Mouse (Mus musculus) neutrophil, adult 5-6 weeks (primary cell): ENCODE data around the gene Ddah1. TPM values are rescaled to one million over a fixed set of nuclear protein-coding genes. Genes with fewer than 3 reads are reported as not detected.

Source experiments
- ATAC-seq: fragments of 151-379, 151-347 bp; 2 replicates; pipeline ENCODE4 v1.8.0; 2017; ENCODE audit warnings: mild to moderate bottlenecking, moderate TSS enrichment; ENCODE audit not compliant: insufficient number of reproducible peaks, poor library complexity, low FRiP score, severe bottlenecking; ENCODE audit errors: extremely low read depth
- total RNA-seq: library from RNA; stranded (forward); fragments of 200-1000 nt; gene quantifications from 2 replicates; pipeline ENCODE4 v1.2.3, GENCODE M21; 2017

Ddah1 gene
- total RNA-seq, 1 experiment from 2014 or later, result not detected

DNA sequence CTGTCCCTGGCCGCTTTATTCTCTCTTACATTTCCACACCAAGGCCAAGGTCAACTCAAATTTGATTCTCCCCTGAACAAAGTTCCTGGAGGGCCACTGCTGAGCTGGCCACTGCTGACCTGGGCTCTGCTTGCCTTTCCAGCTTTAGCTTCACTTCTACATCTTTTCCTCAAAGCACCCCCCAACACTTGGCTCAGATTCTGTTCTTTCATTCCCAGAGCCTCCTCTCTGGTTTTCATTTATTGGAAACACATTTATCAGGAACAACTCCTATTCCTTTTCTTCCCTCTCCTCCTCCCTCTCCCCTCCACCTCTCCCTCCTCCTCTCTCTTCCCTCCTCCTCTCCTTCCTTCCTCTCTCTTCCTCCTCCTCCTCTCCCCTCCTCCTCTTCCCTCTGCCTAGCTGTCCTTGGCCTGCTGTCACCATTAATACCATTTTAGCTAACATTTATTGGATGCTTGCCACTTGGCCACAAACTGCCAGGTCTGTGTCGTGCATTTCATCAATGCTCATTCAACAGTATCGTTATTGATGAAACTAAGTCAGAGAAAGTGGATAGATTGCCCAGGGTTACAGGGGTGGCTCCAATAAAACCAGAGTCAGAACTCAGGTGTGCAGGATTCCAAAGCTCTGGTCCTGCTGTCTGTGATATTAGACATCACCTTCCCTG is 3.2 kb downstream of the Ddah1 start:
- ATAC-seq, result no peak

DNA sequence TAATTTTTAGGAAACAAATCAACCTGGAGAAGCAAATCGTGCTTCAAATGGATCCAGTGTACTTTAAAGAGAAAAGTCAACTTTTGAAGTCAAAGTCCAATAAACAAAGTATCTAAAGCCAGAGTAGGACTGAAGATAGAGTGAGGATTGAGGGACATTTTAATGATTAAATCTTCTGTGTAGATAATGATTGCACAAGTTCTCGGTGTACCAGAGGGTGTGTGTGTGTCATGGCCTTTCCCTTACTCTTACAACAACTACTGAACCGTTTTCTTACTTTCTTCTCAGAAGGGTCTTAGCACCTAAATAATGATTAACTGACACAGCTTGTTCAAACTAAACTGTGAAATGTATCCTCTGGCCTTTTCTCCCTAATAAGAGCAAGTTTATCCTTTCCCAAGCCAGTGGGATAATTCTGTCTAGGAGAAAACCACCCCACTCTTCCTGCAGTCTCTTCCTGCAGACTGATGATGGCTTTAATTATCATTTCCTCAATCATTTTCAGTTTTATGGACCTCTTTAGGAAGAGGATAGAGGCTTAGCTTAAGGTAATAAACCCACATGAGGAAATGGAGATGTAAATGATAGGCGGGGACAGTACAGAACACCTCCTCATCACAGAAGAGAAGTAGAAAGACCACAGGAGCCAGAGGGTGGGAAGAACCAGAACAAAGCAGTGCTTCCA is 4.6 kb downstream of the Ddah1 start:
- ATAC-seq, result no peak

DNA sequence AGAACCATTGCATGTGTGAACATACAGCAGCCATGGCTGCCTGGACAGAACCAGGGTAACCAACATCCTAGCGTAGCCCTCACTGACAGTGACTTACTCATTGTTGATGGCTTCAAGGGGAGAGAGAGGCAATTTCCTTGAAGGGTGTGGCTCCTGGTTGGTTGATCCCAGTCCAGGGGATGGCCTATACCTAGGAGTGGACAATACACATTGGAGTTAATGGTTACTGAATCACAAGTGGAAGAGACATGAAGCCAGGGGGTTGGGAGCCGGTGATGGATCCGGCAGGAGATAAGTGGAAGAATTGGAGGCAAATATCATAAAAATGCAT is 5.1 kb downstream of the Ddah1 start:
- no peak for ATAC-seq

DNA sequence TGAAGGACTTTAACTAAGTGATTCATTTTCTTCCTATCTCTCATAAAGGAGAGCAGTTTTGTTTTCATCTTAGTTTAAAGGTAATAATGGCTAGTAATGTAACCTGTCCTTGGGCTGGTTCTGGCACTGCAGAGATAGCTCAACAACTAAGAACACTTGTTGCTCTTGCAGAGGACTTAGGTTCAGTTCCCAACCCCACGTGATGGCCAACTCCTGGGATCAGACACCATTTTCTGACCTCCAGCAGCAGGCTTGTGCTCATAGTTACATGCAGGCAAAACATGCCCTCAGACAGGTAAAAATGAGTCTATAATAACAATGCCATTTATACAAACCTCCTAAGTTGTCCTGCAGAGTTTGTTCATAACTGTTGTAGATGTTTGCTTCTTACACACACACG is 5.9 kb downstream of the Ddah1 start:
- ATAC-seq, result no peak

DNA sequence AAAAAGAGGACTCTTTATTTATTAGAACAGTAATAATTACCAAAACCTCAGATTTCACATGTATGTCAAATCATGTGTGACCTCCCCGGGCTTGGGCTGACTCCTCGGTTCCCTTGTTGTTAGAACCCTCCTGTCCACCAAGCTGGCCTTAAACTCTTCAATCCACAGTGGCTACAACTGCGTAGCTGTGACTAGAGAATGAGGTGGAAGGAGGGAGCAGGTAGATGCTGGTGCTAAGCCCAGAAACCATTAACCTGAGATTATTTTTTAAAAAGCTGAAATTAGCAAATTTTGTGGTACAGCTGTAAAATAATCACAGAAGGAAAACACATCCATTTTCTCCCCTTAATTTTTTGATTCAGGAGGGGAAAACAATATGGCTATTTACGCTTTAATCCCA is 10.0 kb downstream of the Ddah1 start:
- no peak for ATAC-seq

DNA sequence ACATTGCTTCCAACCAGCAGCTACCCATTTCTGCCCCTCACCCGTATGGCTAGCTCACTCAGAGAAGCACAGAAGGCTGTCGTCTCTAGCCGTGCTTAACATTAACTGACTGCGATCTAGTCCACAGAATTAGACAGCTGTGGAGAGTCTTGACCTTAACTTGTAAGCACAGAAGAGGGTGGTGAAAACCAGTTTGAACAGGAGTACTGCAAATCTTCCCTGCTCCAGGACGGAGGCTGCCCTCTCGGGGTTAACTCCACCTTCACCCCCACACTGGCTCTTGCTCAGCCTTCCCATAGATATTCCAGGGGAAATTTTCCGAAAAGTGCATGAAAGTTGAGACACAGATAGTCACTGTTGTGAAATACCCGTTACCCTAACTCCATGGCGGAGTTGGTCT is 14.9 kb downstream of the Ddah1 start:
- no peak for ATAC-seq

DNA sequence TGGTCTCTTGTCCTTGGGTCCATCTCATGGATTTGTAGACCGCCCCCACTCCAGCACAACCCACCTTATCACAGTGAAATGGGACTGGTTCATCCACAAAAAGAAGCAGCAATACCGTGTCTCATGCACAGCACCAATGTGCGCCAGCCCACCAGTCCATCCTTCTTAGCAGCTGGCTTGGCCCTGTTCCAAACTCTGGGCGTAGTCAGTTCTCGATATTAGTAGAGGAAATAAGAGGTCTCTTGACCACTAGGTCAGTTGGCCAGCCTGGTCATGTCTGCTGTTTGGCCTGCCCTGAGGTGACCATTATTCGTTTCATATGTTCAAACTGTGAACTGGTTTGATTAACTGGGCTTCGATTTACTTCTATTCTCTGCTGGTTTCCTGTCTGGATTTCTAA is 15.9 kb downstream of the Ddah1 start:
- ATAC-seq, result no peak

DNA sequence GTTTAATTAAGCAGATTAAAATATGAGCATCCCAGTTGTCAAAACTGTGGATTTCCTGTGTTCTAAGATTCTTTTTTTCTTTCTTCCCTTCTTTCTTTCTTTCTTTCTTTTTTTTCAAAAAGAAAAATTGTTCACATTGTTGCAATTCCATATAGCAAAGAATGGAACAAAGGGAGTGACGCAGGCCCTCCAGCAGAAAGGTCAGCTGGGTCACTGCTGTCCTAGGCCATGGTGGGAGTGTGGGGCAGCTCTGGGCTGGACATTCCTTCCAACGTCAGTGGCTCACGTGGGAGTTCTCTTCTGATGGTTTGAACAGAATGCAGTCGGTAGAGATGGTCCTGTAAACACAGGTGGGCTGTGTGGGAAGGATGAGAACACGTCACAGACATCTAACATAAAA is 16.8 kb downstream of the Ddah1 start:
- no peak for ATAC-seq

DNA sequence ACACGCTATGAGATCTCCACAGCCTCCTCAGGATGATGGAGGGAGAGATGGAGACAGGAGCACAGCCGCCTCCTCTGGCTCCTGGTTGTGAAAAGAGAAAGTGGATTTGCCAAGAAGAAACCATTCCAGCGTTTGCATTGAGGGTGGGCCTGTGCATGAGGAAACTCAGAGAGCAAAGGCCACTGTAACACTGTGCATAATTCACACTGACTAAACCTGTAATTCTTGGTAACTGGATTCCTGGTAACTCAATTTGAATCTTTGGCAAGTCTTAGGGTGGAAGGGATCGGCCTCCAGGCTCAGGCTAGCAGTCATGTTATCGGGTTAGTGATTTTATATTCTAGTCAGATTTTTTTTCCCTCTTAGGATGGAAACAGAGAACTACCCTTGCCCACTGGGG is 17.4 kb downstream of the Ddah1 start:
- no peak for ATAC-seq

DNA sequence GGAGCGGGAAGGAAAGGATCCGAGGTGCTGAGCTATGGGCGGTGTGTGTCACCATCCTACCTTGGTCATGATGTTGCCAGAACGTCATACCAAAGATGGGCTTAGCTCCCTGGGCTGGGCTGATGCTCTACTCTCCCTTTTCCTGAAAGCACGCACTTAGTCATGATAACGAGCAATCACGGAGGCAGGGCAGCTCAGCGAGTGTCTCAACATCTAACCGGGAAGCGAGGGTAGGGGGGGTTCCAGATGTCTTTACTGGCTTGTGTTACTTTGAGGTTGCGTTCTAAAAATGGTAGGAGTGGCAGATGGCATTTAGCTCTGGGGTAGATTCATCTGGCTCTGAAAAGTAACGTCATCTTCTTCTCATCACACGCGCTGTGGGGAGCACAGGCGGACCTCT is 18.5 kb downstream of the Ddah1 start:
- ATAC-seq, result no peak

DNA sequence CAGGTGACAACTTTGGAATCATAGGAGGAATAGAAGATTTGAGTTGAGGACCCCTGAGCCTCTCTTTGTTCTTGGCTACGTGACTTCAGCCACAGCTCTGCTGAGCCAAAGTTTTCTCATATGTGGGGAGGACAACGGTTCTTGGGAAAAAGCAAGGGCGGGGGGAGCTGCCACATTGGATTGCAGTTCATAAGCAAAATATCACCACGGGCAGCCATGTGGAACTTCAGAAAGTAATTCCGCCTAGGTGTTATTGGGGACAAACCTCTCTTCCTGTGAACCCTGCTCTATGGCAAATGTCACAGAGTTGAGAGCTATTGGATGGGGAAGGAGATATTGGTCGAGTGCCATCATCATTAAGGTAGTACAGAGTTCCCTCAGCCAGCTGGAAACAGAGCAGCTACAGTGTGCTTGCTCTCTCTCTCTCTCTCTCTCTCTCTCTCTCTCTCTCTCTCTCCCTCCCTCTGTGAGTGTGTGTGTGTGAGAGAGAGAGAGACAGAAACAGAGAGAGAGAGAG is 20.0 kb downstream of the Ddah1 start:
- ATAC-seq, result no peak

DNA sequence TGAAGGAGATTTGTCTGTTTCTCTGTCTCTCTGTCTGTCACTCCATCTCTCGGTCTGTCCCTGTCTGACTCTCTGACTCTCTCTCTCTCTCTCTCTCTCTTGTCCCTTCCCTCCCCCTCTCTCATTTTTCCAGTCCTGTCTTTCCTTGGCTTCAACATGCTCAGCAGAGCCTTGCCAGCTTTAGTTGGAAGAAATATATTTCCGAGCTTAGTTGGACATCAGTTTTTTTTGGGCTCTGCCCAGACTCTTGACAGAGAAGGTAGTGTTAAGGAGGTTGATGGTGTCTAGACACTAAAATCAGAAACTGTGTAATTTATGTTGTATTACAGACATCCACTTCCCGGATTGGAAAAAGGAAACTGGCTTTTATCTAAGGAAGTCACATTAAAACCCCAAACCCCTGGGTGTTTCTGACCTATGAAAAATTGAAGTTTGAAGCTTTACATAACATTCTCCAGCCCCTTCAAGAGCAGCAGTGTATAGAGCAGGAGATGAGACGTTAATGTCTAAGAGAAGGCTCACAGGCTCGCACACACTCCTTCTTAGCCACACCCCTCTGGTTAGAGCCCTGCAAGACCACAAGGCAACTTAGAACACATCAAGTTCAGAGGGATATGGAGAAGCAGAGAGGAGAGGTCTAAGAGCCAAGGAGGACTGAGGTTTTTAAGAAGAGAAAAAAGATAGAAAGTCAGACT is 21.0 kb downstream of the Ddah1 start:
- ATAC-seq, result no peak

DNA sequence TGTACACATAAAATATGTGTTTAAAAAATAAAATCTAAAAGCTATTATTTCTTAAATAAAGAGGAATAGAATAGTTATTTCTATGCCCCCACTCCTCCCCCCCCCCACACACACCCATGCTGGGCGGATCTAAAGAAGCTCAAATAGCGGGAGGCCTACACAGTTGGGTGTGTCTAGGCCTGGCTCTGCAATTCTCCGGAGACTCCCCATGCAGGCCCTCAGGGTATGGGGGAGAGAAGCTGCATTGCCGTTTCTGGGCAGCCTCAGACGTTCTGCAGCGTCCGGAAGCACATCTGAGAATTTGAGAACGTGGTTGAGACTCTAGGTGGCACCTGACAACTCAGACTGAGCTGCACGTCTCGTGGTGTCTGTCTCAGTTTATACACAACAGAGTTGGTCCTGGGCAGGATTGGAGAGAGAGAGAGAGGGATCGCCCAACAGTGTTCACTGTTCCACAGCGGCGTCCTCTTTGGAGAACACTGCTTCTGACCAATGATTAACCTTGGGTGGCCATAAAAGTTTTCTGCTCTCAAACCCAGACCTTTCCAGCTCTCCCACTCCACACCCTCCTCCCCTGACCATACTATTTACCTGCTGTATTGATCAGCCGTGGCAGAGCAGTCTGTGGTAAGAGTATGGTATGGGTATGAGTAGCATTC is 22.4 kb downstream of the Ddah1 start:
- ATAC-seq, result no peak

DNA sequence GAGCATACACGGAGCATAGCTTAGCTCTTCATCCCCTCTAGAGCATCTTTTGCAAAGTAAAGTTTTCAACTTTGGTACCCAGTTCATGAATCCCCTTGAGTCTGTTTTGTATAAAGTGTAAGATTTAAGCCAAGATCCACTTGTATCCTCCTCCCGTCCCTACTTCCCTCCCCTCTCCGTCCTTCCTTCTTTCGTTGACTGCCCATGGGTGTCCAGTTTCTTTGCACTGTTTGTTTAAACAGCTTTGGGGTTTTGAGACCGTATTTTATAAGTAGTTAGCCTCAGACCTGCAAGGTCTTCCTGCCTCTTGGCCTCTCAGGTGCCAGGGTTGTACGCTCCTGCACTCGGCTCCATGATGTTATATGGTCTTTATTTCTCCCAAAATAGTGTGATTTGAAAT is 26.8 kb downstream of the Ddah1 start:
- ATAC-seq, result no peak

DNA sequence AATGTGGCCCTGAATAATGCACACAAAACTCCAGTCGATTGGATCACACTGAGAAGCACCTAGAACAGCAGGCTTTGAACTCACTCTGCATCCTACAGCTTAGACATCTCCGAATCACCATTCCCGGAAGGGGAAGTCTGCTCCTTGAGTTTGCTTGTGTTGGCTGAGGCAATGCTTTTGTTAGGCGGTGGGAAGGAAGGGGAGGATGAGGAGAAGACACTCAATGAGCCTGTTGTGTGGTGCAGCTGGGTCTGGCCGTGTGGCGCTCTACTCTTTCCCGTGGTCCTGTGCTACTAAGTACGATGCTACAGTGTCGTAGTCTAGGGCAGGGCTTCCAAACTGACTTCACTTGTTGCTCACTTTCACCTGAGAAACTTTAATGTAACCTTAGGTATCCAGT is 28.8 kb downstream of the Ddah1 start:
- no peak for ATAC-seq

DNA sequence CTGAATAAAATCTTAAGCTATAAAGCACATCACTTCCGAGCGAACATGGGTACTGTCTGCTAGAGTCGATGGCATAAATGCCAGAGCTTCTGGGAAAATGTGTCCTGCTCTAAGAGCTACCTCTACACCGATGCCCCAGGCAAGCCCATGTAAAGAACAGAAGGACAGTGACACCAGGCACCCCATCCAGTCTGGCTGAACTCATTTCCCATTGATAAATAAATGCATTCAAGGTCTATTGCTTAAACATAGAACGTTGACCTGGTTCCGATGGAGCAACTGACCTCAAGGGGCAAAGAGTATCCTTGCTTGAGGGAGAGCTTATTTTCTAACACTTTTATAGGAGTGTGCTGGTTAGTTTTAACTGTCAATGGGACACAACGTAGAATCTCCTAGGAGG is 30.6 kb downstream of the Ddah1 start:
- no peak for ATAC-seq

DNA sequence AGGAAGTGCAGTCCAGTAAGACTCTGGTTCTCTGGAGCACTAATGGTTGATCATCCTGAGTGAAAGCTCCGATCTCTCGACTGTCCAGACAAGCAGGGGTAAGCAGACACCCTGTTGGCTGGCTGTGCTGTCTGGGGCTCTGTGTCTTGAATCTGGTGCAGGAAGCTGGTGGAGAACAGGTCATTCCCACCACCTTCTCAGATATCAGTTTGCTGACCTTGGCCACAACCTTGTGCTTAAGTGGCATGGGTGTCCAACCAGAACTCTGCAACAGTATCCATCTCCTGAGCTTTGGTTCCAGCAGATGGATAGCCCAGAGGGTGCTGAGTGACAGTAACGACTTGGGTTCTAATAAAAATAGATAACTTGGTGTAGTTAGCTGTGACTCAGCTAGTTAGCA is 31.8 kb downstream of the Ddah1 start:
- ATAC-seq, result no peak

DNA sequence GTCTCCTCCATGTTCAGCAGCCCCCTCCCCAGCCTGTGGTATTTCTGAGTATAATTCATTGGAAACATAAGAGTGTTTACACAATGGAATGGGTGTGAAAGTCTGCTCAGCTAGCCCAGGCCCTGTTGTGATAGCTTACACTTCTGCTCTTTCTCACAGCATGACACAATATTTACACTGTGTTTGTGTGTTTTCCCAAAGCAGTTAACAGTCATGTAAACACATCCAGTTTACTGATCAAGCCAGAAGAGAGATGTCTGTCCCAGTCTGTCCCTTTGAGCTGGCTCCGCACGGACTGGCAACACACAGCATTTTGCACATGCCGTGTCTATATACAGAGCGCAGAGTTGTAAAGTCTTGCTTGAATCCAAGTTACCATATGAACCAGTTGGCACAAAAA is 32.2 kb downstream of the Ddah1 start:
- ATAC-seq, result no peak

DNA sequence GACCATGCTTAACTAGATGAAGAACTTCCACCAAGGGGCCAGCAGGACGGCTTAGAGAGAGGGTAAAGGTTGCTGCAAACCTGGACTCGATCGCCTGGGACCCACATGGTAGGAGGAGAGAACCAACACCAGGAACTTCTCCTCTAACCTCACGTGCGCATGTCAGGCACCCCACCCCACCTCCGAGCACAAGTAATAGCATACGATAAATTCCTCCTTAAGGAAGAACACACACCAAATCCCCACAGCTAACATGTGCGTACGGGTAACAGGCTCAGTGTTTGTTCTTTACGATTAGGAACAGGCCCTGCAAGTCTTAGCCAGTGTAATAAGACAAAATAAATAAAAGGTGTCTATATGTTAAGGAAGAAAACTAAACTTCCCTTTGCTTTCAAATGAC is 35.9 kb downstream of the Ddah1 start:
- no peak for ATAC-seq

DNA sequence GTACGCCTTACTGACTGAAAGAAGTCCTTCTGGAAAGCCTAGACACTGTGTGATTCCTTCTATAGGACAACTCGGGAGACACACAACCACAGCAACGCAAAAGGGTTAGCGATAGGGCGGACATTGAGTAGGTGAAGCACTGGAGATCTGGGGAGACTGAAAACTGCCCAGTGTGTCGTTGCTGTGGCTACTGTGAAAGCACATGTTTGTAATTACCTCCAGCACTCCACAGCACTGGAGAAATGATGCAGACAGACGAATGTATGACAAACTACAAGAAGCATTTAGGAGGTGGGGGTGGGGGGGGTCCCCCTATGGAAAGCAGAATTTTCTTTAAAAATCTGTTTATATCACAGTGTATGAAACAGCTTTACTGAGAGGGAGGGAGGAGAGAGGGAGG is 37.4 kb downstream of the Ddah1 start:
- ATAC-seq, result no peak
